Mouse (Mus musculus): ENCODE results near the gene Wwox. TPM values are rescaled to one million over a fixed set of nuclear protein-coding genes. Genes with fewer than 3 reads are reported as not detected.

Gene Wwox
- total and polyA plus RNA-seq, 3 experiments: 7.8 to 11.5 (median 9.1) TPM

- no peaks in the 10 kb centered on the region for H3K36me3 ChIP-seq (replicated peaks in 1 of 2; ENCODE audit: control insufficient read depth in 1 of 2, insufficient read depth in 1 of 2, low read length in 1 of 2)
- peaks cover 2% of the 10 kb centered on the region for H3K27me3 ChIP-seq (replicated peaks)
- no peak overlapping the region for H3K4me3 ChIP-seq (replicated peaks in 1 of 3; ENCODE audit: low read depth in 2 of 3, low read length in 2 of 3, poor library complexity in 1 of 3)
- no peak for TF ChIP-seq MXI1 (IDR thresholded peaks at IDR 0.05; ENCODE audit: low read depth, low read length)
- no peak for TF ChIP-seq USF1 (IDR thresholded peaks at IDR 0.05; ENCODE audit: low read depth, low read length)
- TF ChIP-seq HCFC1 (IDR thresholded peaks at IDR 0.05; ENCODE audit: low read depth, low read length): no peak
- no peak for TF ChIP-seq E2F4 (IDR thresholded peaks at IDR 0.05; ENCODE audit: insufficient replicate concordance, low read depth, low read length)
- no peak for TF ChIP-seq ZMIZ1 (IDR thresholded peaks at IDR 0.05; ENCODE audit: low read depth, low read length)
- TF ChIP-seq ETS1 (conservative IDR thresholded peaks at IDR 0.05; ENCODE audit: low read depth, low read length): no peak
- TF ChIP-seq NELFE (IDR thresholded peaks at IDR 0.05; ENCODE audit: low read depth, low read length): no peak
- TF ChIP-seq USF2 (conservative IDR thresholded peaks at IDR 0.05; ENCODE audit: low read depth, low read length): no peak
- TF ChIP-seq ZC3H11A (IDR thresholded peaks at IDR 0.05; ENCODE audit: low read depth, low read length): no peak
- TF ChIP-seq RAD21 (IDR thresholded peaks at IDR 0.05; ENCODE audit: low read depth, low read length): no peak
- H3K9me3 ChIP-seq (replicated peaks; ENCODE audit: low read length): no peaks in the 10 kb centered on the region
- in situ Hi-C loops (cut with MboI; ENCODE audit: low pct_ligation_motif_present, low pct_unique_long_range_greater_than_20kb, low sequenced_read_pairs) (no loop called here), dilution Hi-C loops (cut with MboI; ENCODE audit: extremely low pct_ligation_motif_present, extremely low pct_unique_long_range_greater_than_20kb, low sequenced_read_pairs) (no loop called here)
- H3K4me1 ChIP-seq (ENCODE audit: control insufficient read depth in 1 of 2, insufficient read depth in 2 of 2): peaks cover 0 to 8% of the 10 kb centered on the region in 2 experiments; a peak in 2 of 4 replicates
- DNase-seq (ENCODE audit: extremely low read depth): no peak
- H3K79me2 ChIP-seq (replicated peaks; ENCODE audit: control insufficient read depth, extremely low read depth, insufficient read depth, poor library complexity, severe bottlenecking): no peaks in the 10 kb centered on the region
- H3K4me2 ChIP-seq (ENCODE audit: insufficient read depth, low read depth, poor library complexity, severe bottlenecking): no peak overlapping the region
- H3K27ac ChIP-seq (ENCODE audit: insufficient read depth, low read depth): no peak overlapping the region
- H3K9ac ChIP-seq (ENCODE audit: insufficient read depth, low read depth): no peak overlapping the region
These were observed 672.6 kb downstream of the Wwox start for GRCm38 (mm10) chr8:115112062-115112461.

- H3K9me3 ChIP-seq (replicated peaks; ENCODE audit: low read length): no peaks in the 10 kb centered on the region
- no peak overlapping the region for H3K27ac ChIP-seq (ENCODE audit: insufficient read depth, low read depth)
- no peaks in the 10 kb centered on the region for H3K36me3 ChIP-seq (replicated peaks in 1 of 2; ENCODE audit: control insufficient read depth in 1 of 2, insufficient read depth in 1 of 2, low read length in 1 of 2)
- no peak overlapping the region for H3K4me3 ChIP-seq (replicated peaks in 1 of 3; ENCODE audit: low read depth in 2 of 3, low read length in 2 of 3, poor library complexity in 1 of 3)
- H3K79me2 ChIP-seq (replicated peaks; ENCODE audit: control insufficient read depth, extremely low read depth, insufficient read depth, poor library complexity, severe bottlenecking): no peaks in the 10 kb centered on the region
- in situ Hi-C loops (cut with MboI; ENCODE audit: low pct_ligation_motif_present, low pct_unique_long_range_greater_than_20kb, low sequenced_read_pairs) (no loop called here), dilution Hi-C loops (cut with MboI; ENCODE audit: extremely low pct_ligation_motif_present, extremely low pct_unique_long_range_greater_than_20kb, low sequenced_read_pairs) (no loop called here)
- no peak overlapping the region for H3K9ac ChIP-seq (ENCODE audit: insufficient read depth, low read depth)
- DNase-seq (ENCODE audit: extremely low read depth): no peak
- H3K4me2 ChIP-seq (ENCODE audit: insufficient read depth, low read depth, poor library complexity, severe bottlenecking): no peak overlapping the region
- TF ChIP-seq HCFC1 (IDR thresholded peaks at IDR 0.05; ENCODE audit: low read depth, low read length): no peak
- peaks cover 0 to 4% of the 10 kb centered on the region in 2 experiments; a peak in 2 of 4 replicates for H3K4me1 ChIP-seq (ENCODE audit: control insufficient read depth in 1 of 2, insufficient read depth in 2 of 2)
- no peaks in the 10 kb centered on the region for H3K27me3 ChIP-seq (replicated peaks)
These were observed 675.0 kb downstream of the Wwox start for GRCm38 (mm10) chr8:115114498-115114897.

- Histone ChIP-seq H3K4me1 (ENCODE audit: control insufficient read depth in 1 of 2, insufficient read depth in 2 of 2) (no peaks in the 10 kb centered on the region), H3K9me3 (replicated peaks; ENCODE audit: low read length) (peaks cover 2% of the 10 kb centered on the region), H3K36me3 (replicated peaks in 1 of 2; ENCODE audit: control insufficient read depth in 1 of 2, insufficient read depth in 1 of 2, low read length in 1 of 2) (no peaks in the 10 kb centered on the region), H3K9ac (ENCODE audit: insufficient read depth, low read depth) (no peak overlapping the region), H3K27ac (ENCODE audit: insufficient read depth, low read depth) (no peak overlapping the region), H3K79me2 (replicated peaks; ENCODE audit: control insufficient read depth, extremely low read depth, insufficient read depth, poor library complexity, severe bottlenecking) (no peaks in the 10 kb centered on the region), H3K4me2 (ENCODE audit: insufficient read depth, low read depth, poor library complexity, severe bottlenecking) (no peak overlapping the region), H3K4me3 (replicated peaks in 1 of 3; ENCODE audit: low read depth in 2 of 3, low read length in 2 of 3, poor library complexity in 1 of 3) (no peak overlapping the region), H3K27me3 (replicated peaks) (peaks cover 23% of the 10 kb centered on the region)
- in situ Hi-C loops (cut with MboI; ENCODE audit: low pct_ligation_motif_present, low pct_unique_long_range_greater_than_20kb, low sequenced_read_pairs) (no loop called here), dilution Hi-C loops (cut with MboI; ENCODE audit: extremely low pct_ligation_motif_present, extremely low pct_unique_long_range_greater_than_20kb, low sequenced_read_pairs) (no loop called here)
- TF ChIP-seq RCOR1 (conservative IDR thresholded peaks at IDR 0.05; ENCODE audit: low read depth, low read length) (no peak), USF1 (IDR thresholded peaks at IDR 0.05; ENCODE audit: low read depth, low read length) (no peak), ZMIZ1 (IDR thresholded peaks at IDR 0.05; ENCODE audit: low read depth, low read length) (no peak), MAFK (IDR thresholded peaks at IDR 0.05; ENCODE audit: insufficient replicate concordance, low read length) (no peak), SIN3A (IDR thresholded peaks at IDR 0.05; ENCODE audit: low read length) (no peak), RAD21 (IDR thresholded peaks at IDR 0.05; ENCODE audit: low read depth, low read length) (no peak), HCFC1 (IDR thresholded peaks at IDR 0.05; ENCODE audit: low read depth, low read length) (no peak), JUND (conservative IDR thresholded peaks at IDR 0.05; ENCODE audit: low read depth, low read length) (no peak), UBTF (IDR thresholded peaks at IDR 0.05; ENCODE audit: low read depth, low read length) (no peak), E2F4 (IDR thresholded peaks at IDR 0.05; ENCODE audit: insufficient replicate concordance, low read depth, low read length) (no peak), JUN (IDR thresholded peaks at IDR 0.05; ENCODE audit: insufficient read depth, low read depth, low read length) (no peak), ELF1 (IDR thresholded peaks at IDR 0.05; ENCODE audit: low read depth, low read length) (no peak), TBP (conservative IDR thresholded peaks at IDR 0.05; ENCODE audit: low read depth, low read length) (no peak)
- DNase-seq (ENCODE audit: extremely low read depth): no peak
These were observed 686.6 kb downstream of the Wwox start for GRCm38 (mm10) chr8:115126081-115126480.
